Mouse (Mus musculus): ENCODE data around the gene Gm10644. TPM values are rescaled to one million over a fixed set of nuclear protein-coding genes. Genes with fewer than 3 reads are reported as not detected.
A peak's percentile ranks its signal among the peaks of the same experiment; 100 is the strongest.

The Gm10644 gene
- polyA plus RNA-seq, 1 experiment from 2014 or later: 1.3 TPM

- no peaks in the 10 kb centered on the region for H3K27me3 ChIP-seq (replicated peaks; ENCODE audit: control insufficient read depth, insufficient read depth, low read length)
- ATAC-seq: no peak; the same call in 1 of the 2 replicates
- no peaks in the 10 kb centered on the region for H3K9me3 ChIP-seq (ENCODE audit: control insufficient read depth, low read length)
- peaks cover 29% of the 10 kb centered on the region for H3K4me1 ChIP-seq (replicated peaks; ENCODE audit: control insufficient read depth, insufficient read depth, low read length)
- H3K9ac ChIP-seq (replicated peaks; ENCODE audit: low read depth, low read length): peak overlapping the region; percentile 92
- peak overlapping the region; percentile 89 for H3K4me3 ChIP-seq (replicated peaks; ENCODE audit: low read length)
- no peaks in the 10 kb centered on the region for H3K36me3 ChIP-seq (ENCODE audit: control insufficient read depth, insufficient read depth)
- peak overlapping the region; percentile 87 for H3K4me2 ChIP-seq (ENCODE audit: low read length)
- WGBS: 3% methylated on average over 25 of the region's 37 CpGs
- H3K27ac ChIP-seq (ENCODE audit: low read length): no peak overlapping the region
Observed at GRCm38 (mm10) chr8:83973161-83974031, 18.4 kb upstream of the Gm10644 start.

GRCm38 (mm10) chr8:83972150-83973120 lies 17.4 kb upstream of the Gm10644 start, which contains the start of gene Prkaca:
Prkaca (plus strand) TSS chr8:83972993.
- H3K9ac ChIP-seq (replicated peaks; ENCODE audit: low read depth, low read length): peak within 1 kb of the TSS; percentile 92
- H3K9me3 ChIP-seq (ENCODE audit: control insufficient read depth, low read length): no peaks in the 10 kb centered on the region
- H3K27me3 ChIP-seq (replicated peaks; ENCODE audit: control insufficient read depth, insufficient read depth, low read length): no peaks in the 10 kb centered on the region
- H3K4me3 ChIP-seq (replicated peaks; ENCODE audit: low read length): peak within 1 kb of the TSS; percentile 89
- peak within 1 kb of the TSS; percentile 87 for H3K4me2 ChIP-seq (ENCODE audit: low read length)
- peak; percentile 100 for ATAC-seq
- H3K4me1 ChIP-seq (replicated peaks; ENCODE audit: control insufficient read depth, insufficient read depth, low read length): peaks cover 23% of the 10 kb centered on the region
- peak within 1 kb of the TSS; percentile 68 for H3K27ac ChIP-seq (ENCODE audit: low read length)
- no peaks in the 10 kb centered on the region for H3K36me3 ChIP-seq (ENCODE audit: control insufficient read depth, insufficient read depth)
- under 1% methylated on average over 82 of the region's 94 CpGs for WGBS

DNA sequence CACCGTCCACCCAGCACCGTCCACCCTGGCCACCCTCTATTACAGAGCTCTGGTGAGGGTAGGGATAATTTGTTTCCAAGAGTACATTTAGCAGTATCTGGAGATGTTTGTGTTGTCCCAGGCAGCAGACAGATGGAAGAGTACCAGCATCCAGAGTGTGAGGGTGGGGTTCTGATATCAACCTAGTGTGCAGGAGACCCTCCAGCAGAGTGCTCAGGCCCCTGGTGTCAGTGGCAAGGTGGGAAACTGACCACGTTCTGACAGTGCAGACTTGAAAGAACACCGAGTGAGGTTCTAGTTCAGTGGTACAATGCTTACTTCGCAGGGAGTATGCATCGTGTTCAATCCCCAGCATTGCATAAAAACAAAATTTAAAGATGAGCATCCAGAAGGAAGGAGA lies 16.7 kb upstream of the Gm10644 start:
- no peaks in the 10 kb centered on the region for H3K27me3 ChIP-seq (replicated peaks; ENCODE audit: control insufficient read depth, insufficient read depth, low read length)
- WGBS: 79% methylated on average over 6 of the region's 6 CpGs
- H3K9ac ChIP-seq (replicated peaks; ENCODE audit: low read depth, low read length): peak overlapping the region; percentile 82
- peak overlapping the region; percentile 89 for H3K4me3 ChIP-seq (replicated peaks; ENCODE audit: low read length)
- no peaks in the 10 kb centered on the region for H3K36me3 ChIP-seq (ENCODE audit: control insufficient read depth, insufficient read depth)
- no peak overlapping the region; the same call in 1 of the 2 replicates for H3K27ac ChIP-seq (ENCODE audit: low read length)
- H3K4me1 ChIP-seq (replicated peaks; ENCODE audit: control insufficient read depth, insufficient read depth, low read length): peaks cover 23% of the 10 kb centered on the region
- H3K4me2 ChIP-seq (ENCODE audit: low read length): peak overlapping the region; percentile 84
- no peaks in the 10 kb centered on the region for H3K9me3 ChIP-seq (ENCODE audit: control insufficient read depth, low read length)
- ATAC-seq: no peak

DNA sequence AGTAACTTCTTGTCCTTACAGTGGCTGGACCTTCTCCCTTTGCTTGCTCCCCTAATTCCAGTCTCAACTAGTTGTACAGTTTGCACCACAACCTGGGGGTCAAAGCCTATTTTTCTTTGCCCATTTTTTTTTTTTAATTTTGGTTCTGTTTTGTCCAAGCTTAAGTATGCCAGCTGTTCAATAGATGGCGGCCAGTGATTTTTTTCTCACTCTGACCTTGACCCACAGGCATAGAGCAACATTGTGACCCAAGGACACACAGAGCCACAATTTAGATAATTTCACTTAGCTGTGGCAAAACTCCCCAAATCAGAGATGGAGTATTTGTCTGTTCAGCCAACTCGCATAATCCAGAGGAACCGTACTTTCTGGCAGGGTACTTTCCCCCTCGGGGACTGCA lies 16.1 kb upstream of the Gm10644 start:
- Histone ChIP-seq H3K27me3 (replicated peaks; ENCODE audit: control insufficient read depth, insufficient read depth, low read length) (no peaks in the 10 kb centered on the region), H3K4me2 (ENCODE audit: low read length) (no peak overlapping the region), H3K9ac (replicated peaks; ENCODE audit: low read depth, low read length) (no peak overlapping the region), H3K4me3 (replicated peaks; ENCODE audit: low read length) (no peak overlapping the region), H3K36me3 (ENCODE audit: control insufficient read depth, insufficient read depth) (no peaks in the 10 kb centered on the region), H3K27ac (ENCODE audit: low read length) (no peak overlapping the region), H3K9me3 (ENCODE audit: control insufficient read depth, low read length) (no peaks in the 10 kb centered on the region), H3K4me1 (replicated peaks; ENCODE audit: control insufficient read depth, insufficient read depth, low read length) (peaks cover 23% of the 10 kb centered on the region)
- no peak for ATAC-seq
- 83% methylated on average over 4 of the region's 4 CpGs for WGBS

DNA sequence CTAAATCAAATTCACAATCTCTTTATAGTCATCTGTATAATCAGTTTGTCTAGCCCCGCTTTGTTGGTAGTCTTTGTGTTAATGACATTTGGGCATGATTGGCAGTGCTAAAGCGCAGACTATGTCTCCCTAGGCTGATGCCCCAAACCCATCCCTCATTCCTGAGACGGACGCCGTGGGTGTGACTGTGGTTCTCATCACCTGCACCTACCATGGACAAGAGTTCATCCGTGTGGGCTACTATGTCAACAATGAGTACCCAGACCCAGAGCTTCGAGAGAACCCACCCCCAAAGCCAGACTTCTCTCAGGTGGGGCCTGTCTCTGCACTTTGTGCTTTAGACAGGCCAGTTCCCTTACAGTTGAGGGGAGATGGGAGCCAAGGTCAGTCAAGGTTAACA lies 12.7 kb upstream of the Gm10644 start:
- no peak overlapping the region for H3K9ac ChIP-seq (replicated peaks; ENCODE audit: low read depth, low read length)
- no peak overlapping the region for H3K4me2 ChIP-seq (ENCODE audit: low read length)
- H3K4me3 ChIP-seq (replicated peaks; ENCODE audit: low read length): no peak overlapping the region
- WGBS: 96% methylated on average over 7 of the region's 7 CpGs
- no peak for ATAC-seq
- H3K4me1 ChIP-seq (replicated peaks; ENCODE audit: control insufficient read depth, insufficient read depth, low read length): peaks cover 7% of the 10 kb centered on the region
- no peaks in the 10 kb centered on the region for H3K27me3 ChIP-seq (replicated peaks; ENCODE audit: control insufficient read depth, insufficient read depth, low read length)
- H3K27ac ChIP-seq (ENCODE audit: low read length): no peak overlapping the region
- H3K36me3 ChIP-seq (ENCODE audit: control insufficient read depth, insufficient read depth): no peaks in the 10 kb centered on the region
- no peaks in the 10 kb centered on the region for H3K9me3 ChIP-seq (ENCODE audit: control insufficient read depth, low read length)

DNA sequence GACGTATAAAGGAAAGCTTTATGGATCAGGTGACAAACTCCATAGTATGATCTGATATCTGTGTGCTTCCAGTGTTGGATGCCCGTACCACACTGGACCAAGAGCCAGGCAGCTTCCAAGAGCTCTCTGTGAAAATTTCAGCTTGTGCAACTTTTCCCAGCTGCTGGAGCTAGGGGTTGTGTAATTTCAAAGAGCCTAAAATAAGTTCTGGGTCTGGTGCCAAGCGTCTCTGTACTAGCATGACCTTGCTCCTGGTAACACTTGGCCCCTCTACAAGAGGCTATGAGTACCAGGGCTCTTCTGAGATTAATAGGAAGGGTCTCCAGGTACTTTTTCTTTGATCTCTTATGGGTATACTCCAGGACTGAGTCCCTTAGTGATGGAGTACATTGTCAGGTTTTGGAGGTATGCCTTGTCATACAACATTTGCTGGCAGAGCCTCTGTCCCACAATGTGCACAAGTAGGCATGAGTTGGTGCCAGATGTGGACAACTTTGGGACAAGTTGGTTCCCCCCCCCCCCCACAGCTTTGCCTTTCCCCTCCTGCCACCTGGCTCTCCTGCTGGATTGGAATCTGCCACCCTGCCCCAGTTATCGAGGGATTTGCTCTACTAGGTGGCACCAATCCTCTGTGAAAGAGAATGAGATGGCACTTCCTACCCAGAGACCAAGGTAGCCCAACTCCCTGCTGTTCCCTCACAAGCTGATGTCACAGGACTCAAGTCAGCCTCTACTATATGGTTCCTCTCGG lies 9.2 kb upstream of the Gm10644 start:
- Histone ChIP-seq H3K36me3 (ENCODE audit: control insufficient read depth, insufficient read depth) (no peaks in the 10 kb centered on the region), H3K4me2 (ENCODE audit: low read length) (no peak overlapping the region), H3K9ac (replicated peaks; ENCODE audit: low read depth, low read length) (no peak overlapping the region), H3K4me1 (replicated peaks; ENCODE audit: control insufficient read depth, insufficient read depth, low read length) (no peaks in the 10 kb centered on the region), H3K4me3 (replicated peaks; ENCODE audit: low read length) (no peak overlapping the region), H3K27ac (ENCODE audit: low read length) (no peak overlapping the region), H3K27me3 (replicated peaks; ENCODE audit: control insufficient read depth, insufficient read depth, low read length) (no peaks in the 10 kb centered on the region), H3K9me3 (ENCODE audit: control insufficient read depth, low read length) (no peaks in the 10 kb centered on the region)
- 95% methylated on average over 5 of the region's 5 CpGs for WGBS
- ATAC-seq: no peak

DNA sequence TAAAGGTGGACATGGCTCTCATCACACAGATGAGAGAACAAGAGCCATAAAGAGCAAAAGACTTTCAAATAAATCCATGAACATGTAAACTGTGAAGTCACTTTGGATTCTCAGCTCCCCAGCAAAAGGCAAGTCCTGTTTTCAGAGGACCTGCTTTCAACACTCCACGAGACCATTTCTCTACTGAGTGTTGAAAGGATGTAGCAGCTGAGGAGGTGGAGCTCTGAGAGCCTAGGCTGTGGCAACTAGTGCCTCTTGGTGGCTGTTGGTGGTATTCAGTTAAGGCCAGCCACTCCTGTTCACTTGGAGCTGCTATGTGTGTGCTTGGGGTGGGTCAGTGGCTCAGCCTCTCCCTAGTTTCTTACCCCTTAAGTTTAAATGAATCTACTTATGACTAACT lies 1.8 kb upstream of the Gm10644 start:
- H3K4me3 ChIP-seq (replicated peaks; ENCODE audit: low read length): no peak overlapping the region; the same call in 1 of the 2 replicates
- no peaks in the 10 kb centered on the region for H3K9me3 ChIP-seq (ENCODE audit: control insufficient read depth, low read length)
- H3K9ac ChIP-seq (replicated peaks; ENCODE audit: low read depth, low read length): no peak overlapping the region
- H3K27me3 ChIP-seq (replicated peaks; ENCODE audit: control insufficient read depth, insufficient read depth, low read length): no peaks in the 10 kb centered on the region
- no peak for ATAC-seq
- no peaks in the 10 kb centered on the region for H3K36me3 ChIP-seq (ENCODE audit: control insufficient read depth, insufficient read depth)
- H3K4me1 ChIP-seq (replicated peaks; ENCODE audit: control insufficient read depth, insufficient read depth, low read length): peaks cover 15% of the 10 kb centered on the region
- no peak overlapping the region for H3K27ac ChIP-seq (ENCODE audit: low read length)
- 14% methylated on average over 1 of the region's 1 CpGs for WGBS
- H3K4me2 ChIP-seq (ENCODE audit: low read length): peak overlapping the region; percentile 97

DNA sequence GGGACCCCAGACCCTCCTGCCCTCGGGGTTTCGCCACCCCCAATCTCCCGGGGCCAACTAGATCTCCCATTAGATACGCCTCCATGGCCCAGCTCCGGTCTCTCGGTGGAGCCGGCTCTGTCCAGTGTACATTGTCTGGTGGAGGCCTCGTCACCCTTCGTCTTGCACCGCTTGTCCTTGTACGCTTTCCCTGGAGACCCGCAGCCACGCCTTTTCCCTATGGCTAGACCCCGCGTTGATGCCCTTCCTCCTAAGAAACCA lies 883 bp upstream of the Gm10644 start:
- WGBS: under 1% methylated on average over 15 of the region's 15 CpGs
- peak overlapping the region; percentile 97 for H3K4me2 ChIP-seq (ENCODE audit: low read length)
- H3K27ac ChIP-seq (ENCODE audit: low read length): no peak overlapping the region
- H3K4me1 ChIP-seq (replicated peaks; ENCODE audit: control insufficient read depth, insufficient read depth, low read length): peaks cover 15% of the 10 kb centered on the region
- H3K9ac ChIP-seq (replicated peaks; ENCODE audit: low read depth, low read length): peak overlapping the region; percentile 54
- no peaks in the 10 kb centered on the region for H3K27me3 ChIP-seq (replicated peaks; ENCODE audit: control insufficient read depth, insufficient read depth, low read length)
- peak overlapping the region; percentile 69 for H3K4me3 ChIP-seq (replicated peaks; ENCODE audit: low read length)
- H3K36me3 ChIP-seq (ENCODE audit: control insufficient read depth, insufficient read depth): no peaks in the 10 kb centered on the region
- no peaks in the 10 kb centered on the region for H3K9me3 ChIP-seq (ENCODE audit: control insufficient read depth, low read length)
- ATAC-seq: no peak

DNA sequence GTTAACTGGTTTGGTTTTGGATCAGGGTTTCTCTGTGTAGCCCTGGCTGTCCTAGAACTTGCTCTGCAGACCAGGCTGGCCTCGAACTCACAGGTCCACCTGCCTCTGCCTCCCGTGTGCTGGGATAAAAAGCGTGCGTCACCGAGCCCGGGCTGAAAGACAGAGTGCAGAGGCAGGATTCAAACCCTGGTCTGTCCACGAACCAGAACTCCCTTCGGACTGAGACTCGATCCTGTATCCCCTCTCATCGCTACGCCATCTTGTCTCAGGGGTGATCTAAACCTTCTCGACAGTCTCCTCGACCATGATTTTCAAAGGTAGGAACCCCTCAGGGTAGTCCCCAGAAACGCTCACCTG lies 278 bp downstream of the Gm10644 start:
- Histone ChIP-seq H3K9ac (replicated peaks; ENCODE audit: low read depth, low read length) (peak overlapping the region; percentile 1; the same call in 1 of the 2 replicates), H3K4me2 (ENCODE audit: low read length) (peak overlapping the region; percentile 56), H3K4me1 (replicated peaks; ENCODE audit: control insufficient read depth, insufficient read depth, low read length) (peaks cover 15% of the 10 kb centered on the region), H3K27ac (ENCODE audit: low read length) (no peak overlapping the region), H3K27me3 (replicated peaks; ENCODE audit: control insufficient read depth, insufficient read depth, low read length) (no peaks in the 10 kb centered on the region), H3K9me3 (ENCODE audit: control insufficient read depth, low read length) (no peaks in the 10 kb centered on the region), H3K36me3 (ENCODE audit: control insufficient read depth, insufficient read depth) (no peaks in the 10 kb centered on the region), H3K4me3 (replicated peaks; ENCODE audit: low read length) (peak overlapping the region; percentile 69)
- WGBS: under 1% methylated on average over 14 of the region's 14 CpGs
- no peak for ATAC-seq

Data from forebrain, embryonic 16.5 days (tissue).